Mouse (Mus musculus) cerebellum, adult 2 months (tissue): ENCODE results near the gene 1810055G02Rik. TPM values are rescaled to one million over a fixed set of nuclear protein-coding genes. Genes with fewer than 3 reads are reported as not detected.

ENCODE experiments used
- DNase-seq, 2 experiments: peaks; one replicate each; pipeline ENCODE4 v3.0.0; 2021
- H3K27ac ChIP-seq: fragments of 200-500 bp; 2 replicates; pipeline ENCODE4 v1.5.1; 2012; ENCODE audit warnings: low read length, control low read depth, inconsistent platforms; ENCODE audit not compliant: insufficient read depth
- H3K27me3 ChIP-seq: fragments of 200-500 bp; 2 replicates; pipeline ENCODE4 v1.6.1; 2012; ENCODE audit warnings: inconsistent platforms, mild to moderate bottlenecking, low read length, moderate library complexity; ENCODE audit not compliant: control insufficient read depth, insufficient read depth
- H3K4me1 ChIP-seq: fragments of 200-500 bp; 2 replicates; pipeline ENCODE4 v1.6.1; 2011; ENCODE audit warnings: low read length; ENCODE audit not compliant: control insufficient read depth, insufficient read depth
- H3K4me3 ChIP-seq: fragments of 200-500 bp; replicated peaks from 2 replicates; pipeline ENCODE3; 2011; ENCODE audit warnings: mild to moderate bottlenecking, low read depth, low read length, control low read depth; ENCODE audit not compliant: insufficient read depth
- CTCF ChIP-seq: fragments of 200-500 bp; IDR thresholded peaks from 2 replicates; pipeline ENCODE4 v1.5.1; 2011; ENCODE audit warnings: low read depth, mild to moderate bottlenecking, control low read depth, low read length, moderate library complexity, borderline replicate concordance; ENCODE audit not compliant: insufficient read depth
- POLR2A ChIP-seq: fragments of 200-500 bp; IDR thresholded peaks from 2 replicates; pipeline ENCODE4 v1.6.1; 2011; ENCODE audit warnings: low read length, control low read depth, borderline replicate concordance; ENCODE audit not compliant: insufficient read depth
- WGBS: fragments of 180-500 bp; shearing (Covaris S2); methylation state at CpG from one replicate; pipeline ENCODE4 v1.1.7; 2018; 5-methylcytosine and 5-hydroxymethylcytosine counted together
- polyA plus RNA-seq: library from polyadenylated mRNA; depleted of rRNA; stranded (reverse); fragments of >200 nt; gene quantifications from 2 replicates; pipeline ENCODE4 v1.2.3, GENCODE M21; 2012

1810055G02Rik gene
- polyA plus RNA-seq, 1 experiment, result 37.2 TPM

- Histone ChIP-seq H3K27ac (no peak overlapping the region), H3K4me1 (no peaks in the 10 kb centered on the region), H3K4me3 (no peak overlapping the region), H3K27me3 (no peaks in the 10 kb centered on the region)
- 98% methylated on average over 2 of the region's 2 CpGs for WGBS
- no peak for DNase-seq
- TF ChIP-seq POLR2A, result no peak
- TF ChIP-seq CTCF, result no peak
These were observed 34.9 kb upstream of the 1810055G02Rik start for GRCm38 (mm10) chr19:3673149-3673548.

DNA sequence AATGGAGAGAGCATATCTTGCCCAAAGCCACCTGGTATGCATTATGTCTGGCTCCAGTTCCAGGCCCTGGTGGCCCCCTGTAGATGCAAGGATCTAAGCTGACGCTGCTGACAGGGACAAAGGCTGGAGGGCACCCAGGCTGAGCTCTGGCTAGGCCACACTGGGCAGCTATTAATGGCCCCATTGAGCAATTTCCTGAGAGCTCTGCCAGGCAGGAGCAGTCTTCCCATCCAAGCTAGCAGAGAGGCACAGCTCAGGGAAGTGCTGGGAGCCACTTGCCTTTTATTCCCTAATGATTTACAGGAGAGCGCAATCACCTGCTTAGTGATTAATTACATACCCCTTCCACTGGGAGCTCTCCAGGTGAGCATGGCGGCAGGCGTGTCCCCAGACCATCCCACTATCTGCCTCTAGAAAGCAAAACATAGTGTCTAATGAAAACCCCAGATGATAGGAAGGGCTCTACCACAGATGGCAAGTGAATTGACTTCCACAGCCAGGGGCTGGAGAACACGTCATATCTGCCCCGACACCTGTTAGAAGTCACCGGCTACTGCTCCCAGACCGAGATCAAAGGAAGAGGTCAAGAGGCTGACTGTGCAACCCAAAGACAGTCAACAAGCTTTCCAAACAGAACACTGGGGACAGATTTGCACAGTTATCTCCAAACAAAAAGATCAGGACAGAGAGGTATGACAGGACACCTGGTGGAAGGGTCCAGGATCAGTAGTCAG lies 33.8 kb upstream of the 1810055G02Rik start:
- TF ChIP-seq CTCF, result no peak
- TF ChIP-seq POLR2A, result no peak
- Histone ChIP-seq H3K27ac (no peak overlapping the region), H3K4me1 (no peaks in the 10 kb centered on the region), H3K27me3 (no peaks in the 10 kb centered on the region), H3K4me3 (no peak overlapping the region)
- 70% methylated on average over 8 of the region's 8 CpGs for WGBS
- no peak for DNase-seq

DNA sequence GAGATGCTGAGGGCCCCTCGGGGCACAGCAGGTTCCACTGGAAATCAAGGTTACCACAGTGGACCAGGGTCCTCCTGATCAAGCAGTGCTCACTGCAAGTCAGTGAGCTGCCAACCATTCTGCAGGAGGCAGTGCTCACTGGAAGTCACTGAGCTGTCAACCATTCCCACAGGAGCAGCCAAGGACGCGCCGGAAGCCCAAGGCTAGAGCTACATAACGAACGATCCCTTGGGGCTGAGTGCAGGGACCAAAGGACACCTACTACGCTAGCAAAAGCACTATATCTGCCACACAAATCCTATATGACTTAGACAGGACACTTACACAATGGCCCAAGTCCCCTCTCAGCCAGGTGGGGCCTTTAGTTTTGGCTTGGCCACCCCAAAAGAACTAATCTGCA lies 27.4 kb upstream of the 1810055G02Rik start:
- TF ChIP-seq POLR2A (no peak), CTCF (no peak)
- H3K4me1 ChIP-seq, result peaks cover 3% of the 10 kb centered on the region
- no peak overlapping the region for H3K4me3 ChIP-seq
- WGBS, result 87% methylated on average over 7 of the region's 7 CpGs
- DNase-seq, result no peak
- no peak overlapping the region for H3K27ac ChIP-seq
- H3K27me3 ChIP-seq, result no peaks in the 10 kb centered on the region

GRCm38 (mm10) chr19:3681310-3681934 lies 26.7 kb upstream of the 1810055G02Rik start:
- WGBS, result 4% methylated on average over 13 of the region's 13 CpGs
- peaks cover 3% of the 10 kb centered on the region for H3K4me1 ChIP-seq
- H3K27ac ChIP-seq, result no peak overlapping the region
- H3K4me3 ChIP-seq, result no peak overlapping the region
- H3K27me3 ChIP-seq, result no peaks in the 10 kb centered on the region
- TF ChIP-seq CTCF, result no peak
- TF ChIP-seq POLR2A, result no peak
- DNase-seq, result peak; percentile 53 to 55

- no peak for TF ChIP-seq CTCF
- no peak for TF ChIP-seq POLR2A
- no peak for DNase-seq
- H3K27ac ChIP-seq, result no peak overlapping the region
- H3K4me3 ChIP-seq, result no peak overlapping the region
- H3K4me1 ChIP-seq, result peaks cover 3% of the 10 kb centered on the region
- 92% methylated on average over 1 of the region's 1 CpGs for WGBS
- no peaks in the 10 kb centered on the region for H3K27me3 ChIP-seq
These were observed 23.7 kb upstream of the 1810055G02Rik start for GRCm38 (mm10) chr19:3684414-3684813.

GRCm38 (mm10) chr19:3684957-3685580 lies 23.0 kb upstream of the 1810055G02Rik start:
- H3K27ac ChIP-seq, result no peak overlapping the region

GRCm38 (mm10) chr19:3685611-3686214 lies 22.4 kb upstream of the 1810055G02Rik start:
- 13% methylated on average over 41 of the region's 45 CpGs for WGBS
- peaks cover 3% of the 10 kb centered on the region for H3K4me1 ChIP-seq
- H3K4me3 ChIP-seq, result peak overlapping the region; percentile 7
- 0 out of 2 replicates have a peak overlapping the region, but pooled peaks have one; percentile 21 for H3K27ac ChIP-seq
- DNase-seq, result no peak
- TF ChIP-seq CTCF, result no peak
- no peak for TF ChIP-seq POLR2A
- H3K27me3 ChIP-seq, result no peaks in the 10 kb centered on the region

More at GRCm38 (mm10) chr19:3684957-3685580, 23.0 kb upstream of the 1810055G02Rik start:
- Histone ChIP-seq H3K4me1 (peaks cover 3% of the 10 kb centered on the region), H3K4me3 (no peak overlapping the region), H3K27me3 (no peaks in the 10 kb centered on the region)
- TF ChIP-seq CTCF (no peak), POLR2A (no peak)
- DNase-seq, result no peak
- WGBS, result 68% methylated on average over 11 of the region's 11 CpGs
